Mouse (Mus musculus): ENCODE results near the gene Ptpn21.

The Ptpn21 gene

DNA sequence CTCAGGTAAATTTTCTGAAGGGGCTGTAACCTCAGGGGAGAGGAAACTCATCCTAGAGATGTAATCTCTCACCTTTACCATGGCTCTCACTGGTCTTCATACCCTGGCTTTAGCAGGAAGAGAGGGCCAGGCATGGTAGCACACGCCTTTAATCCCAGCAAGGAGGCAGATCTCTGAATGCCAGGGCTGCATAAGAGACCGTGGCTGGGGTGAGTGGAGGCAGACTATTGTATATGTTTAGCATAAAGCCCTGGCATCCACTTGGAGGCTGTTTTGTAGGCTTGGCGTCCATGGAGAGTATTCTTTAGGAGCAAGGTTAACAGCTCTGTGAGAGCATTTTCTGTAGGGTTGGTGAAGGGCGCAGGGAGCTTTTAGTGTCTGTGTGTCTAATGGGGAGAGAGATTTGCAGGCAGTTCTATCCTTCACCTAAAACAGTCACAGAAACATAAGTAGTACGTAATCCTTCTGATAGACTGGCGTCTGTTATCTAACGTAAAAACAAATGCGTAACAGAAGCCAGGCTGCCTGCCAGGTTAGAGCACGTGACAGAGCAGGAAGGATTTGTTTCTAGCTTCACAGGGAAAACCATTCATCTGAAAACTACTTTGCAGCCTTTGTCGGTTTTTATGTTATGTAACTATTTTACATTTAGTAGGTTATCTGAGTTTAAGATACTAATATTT is 68.9 kb downstream of the Ptpn21 start:
- no peak for DNase-seq (ENCODE audit: low read depth in 2 of 2, low spot score in 2 of 2)

DNA sequence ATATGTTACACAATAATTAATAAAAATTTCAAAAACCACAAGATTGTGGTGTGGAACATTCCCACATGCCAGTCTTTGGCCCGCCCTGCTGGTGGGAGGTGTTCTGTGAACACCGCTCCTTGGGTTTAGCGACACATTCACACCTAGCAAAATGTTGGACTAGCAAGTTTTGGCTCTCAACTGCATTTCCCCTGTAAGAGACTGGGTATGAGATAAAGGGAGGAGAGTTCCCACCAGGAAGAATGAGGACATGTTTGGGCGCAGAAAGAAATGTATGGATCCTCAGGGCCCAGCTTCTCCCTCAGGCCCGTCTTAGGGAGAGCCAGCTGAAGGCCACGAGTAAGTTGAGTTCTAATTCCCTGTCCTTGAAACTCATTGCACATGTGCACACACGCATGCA is 74.6 kb downstream of the Ptpn21 start:
- DNase-seq (ENCODE audit: low read depth in 2 of 2, low spot score in 2 of 2) = no peak

DNA sequence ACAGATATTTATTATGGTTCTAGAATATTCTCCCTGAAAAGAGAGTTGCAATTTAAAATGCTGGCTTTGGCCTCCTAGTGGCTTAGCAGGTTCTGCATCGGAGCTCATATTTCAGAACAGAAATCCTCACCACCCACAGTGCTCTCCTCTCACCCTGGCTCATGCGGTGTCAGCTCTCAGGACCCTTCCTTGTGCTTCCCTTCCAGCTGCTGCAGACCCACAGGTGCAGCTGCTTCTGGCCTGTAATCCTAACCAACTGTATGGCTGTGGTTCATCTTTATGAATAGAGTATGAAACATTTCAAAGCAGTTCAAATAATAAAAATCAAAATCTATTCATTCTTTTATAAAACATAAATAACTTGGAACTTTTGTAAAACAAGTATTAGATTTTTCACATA is 80.3 kb downstream of the Ptpn21 start:
- no peak for DNase-seq (ENCODE audit: low read depth in 2 of 2, low spot score in 2 of 2)

DNA sequence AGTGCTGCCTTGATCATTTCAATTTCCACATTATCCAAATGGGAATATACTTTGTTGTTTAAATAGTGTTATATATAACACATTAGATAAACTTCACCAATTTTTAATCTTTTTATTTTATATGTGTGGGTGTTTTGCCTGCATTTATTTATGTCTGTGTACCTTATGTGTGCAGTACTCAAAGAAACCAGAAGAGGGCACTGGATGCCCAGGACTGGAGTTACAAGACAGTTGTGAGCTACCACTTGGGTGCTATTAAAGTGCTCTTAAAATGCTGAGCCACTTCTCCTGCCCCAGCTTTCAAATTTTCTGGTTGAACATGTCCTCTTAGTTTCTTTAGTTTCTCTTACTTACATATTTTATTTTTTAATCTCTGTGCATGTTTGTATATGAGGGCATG is 92.4 kb downstream of the Ptpn21 start:
- DNase-seq (ENCODE audit: low read depth in 2 of 2, low spot score in 2 of 2) = no peak

DNA sequence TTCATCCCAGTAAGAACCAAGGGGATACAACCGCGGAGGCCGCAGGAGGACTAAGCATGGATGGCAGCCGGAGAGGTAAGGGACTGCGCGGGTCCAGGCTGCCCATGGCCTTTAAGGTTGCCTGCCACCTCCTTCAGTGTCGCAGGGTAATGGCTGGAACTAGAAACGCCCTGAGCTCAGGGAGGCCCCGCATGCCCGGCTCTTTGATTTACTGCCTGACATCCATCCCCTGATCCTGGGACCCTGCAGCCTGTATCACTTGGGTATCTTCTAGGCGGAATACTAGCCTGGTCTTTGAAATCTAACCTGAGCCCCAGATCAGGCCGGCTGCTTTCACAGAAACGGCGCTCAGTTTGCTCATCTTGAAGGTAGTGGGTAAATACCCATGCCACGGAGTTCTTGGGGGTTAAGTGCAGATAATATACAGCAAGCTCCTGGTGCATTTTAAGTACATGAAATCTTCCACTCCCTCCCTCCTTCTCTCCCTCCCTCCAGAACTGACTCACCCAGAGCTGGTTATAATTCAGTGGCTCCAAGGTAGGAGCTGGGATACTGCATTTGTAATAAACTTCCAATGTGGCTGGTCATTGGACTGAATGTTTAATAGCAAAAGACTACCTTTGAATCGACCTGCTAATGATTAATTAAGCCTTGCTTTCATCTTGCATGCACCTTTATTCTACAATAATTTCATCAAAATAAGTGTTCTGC is 108.8 kb downstream of the Ptpn21 start:
- no peak for DNase-seq (ENCODE audit: low read depth in 2 of 2, low spot score in 2 of 2)

DNA sequence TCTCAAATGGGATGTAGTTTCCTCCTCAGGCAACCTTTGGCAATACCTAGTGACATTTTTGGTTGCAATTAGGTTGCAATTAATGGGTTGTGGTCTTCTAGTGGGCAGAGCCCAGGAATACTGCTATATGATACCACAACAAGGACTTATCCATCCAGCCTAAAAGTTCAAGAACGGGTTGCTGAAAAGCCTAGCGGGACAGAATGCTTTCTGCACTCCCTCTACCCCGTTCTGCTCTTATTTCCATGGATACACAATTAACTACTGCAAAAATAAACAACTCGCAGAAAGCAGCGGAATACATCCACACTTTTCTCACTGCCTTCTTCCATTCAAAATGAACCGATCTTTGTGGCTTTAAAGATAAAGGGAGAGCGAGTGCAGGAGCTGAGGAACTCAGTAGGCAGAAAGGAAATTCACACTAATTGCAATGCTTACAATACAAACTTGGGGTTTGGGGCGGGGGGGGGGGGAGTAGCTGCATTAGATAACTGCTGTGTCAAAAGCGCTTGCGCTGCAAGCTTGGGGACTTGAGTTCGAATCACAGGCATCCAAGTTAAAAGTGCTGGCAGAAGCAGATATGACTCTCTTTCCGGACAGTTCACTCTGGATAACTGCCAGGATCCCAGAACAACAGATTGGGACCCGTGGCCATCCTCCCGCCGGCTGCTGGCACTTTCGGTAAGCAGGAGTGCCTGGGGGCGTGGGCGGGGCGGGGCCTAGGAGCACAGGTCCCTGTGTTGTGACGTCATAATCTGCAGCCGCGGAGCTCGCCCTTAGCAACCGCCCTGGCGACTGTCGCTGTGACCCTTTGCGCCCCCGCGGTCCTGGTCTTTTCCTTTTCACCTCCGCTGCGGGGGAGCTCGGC is 109.6 kb downstream of the Ptpn21 start, which contains the start of gene Spata7:
Spata7 (plus strand) TSS at position 766 of the 868 bp plus-strand sequence.
- DNase-seq (ENCODE audit: low read depth in 2 of 2, low spot score in 2 of 2) = peak; percentile 34 to 54
